In the genomic region with DNA sequence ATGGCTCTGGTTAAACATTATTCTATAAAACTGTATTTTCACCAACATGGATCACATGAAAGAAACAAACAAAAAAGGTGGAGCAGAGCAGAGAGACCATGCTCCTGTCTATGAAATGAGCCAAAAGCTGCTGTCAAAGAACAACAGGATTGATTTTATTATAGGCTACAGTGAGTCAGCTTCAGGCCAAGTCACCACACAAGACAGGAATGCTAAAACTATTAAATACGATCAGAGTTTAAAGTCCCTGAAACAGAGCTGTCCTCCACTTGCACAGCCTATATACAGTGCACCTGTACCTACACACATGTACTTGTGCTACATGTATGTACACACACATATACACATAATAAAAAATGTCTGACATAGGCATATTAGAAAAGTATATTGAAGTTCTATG, we compare ENCODE assay signal across 35 mouse cellular contexts.
"Had no signal": no experiment of that assay in that cellular context is flagged by ENCODE, and none has a peak within 500 bp of the region (broad histone marks: within the 10 kb centered on the region; RNA-seq: fewer than 3 reads in every experiment).

No protein-coding gene starts in this region.

- DNase-seq: heart, postnatal 10 days; heart, postnatal 14 days; heart, postnatal 36 days; heart, postnatal 4 days; kidney, adult 11 months; kidney, adult 18-20 months; kidney, adult 2 months; kidney, adult 8-10 months; kidney, adult 9 months; kidney, postnatal 10 days; kidney, postnatal 14 days; kidney, postnatal 25 days; kidney, postnatal 36 days; kidney, postnatal 4 days; layer of hippocampus, adult 9-11 months; layer of hippocampus, postnatal 36 days had no signal

- H3K9ac ChIP-seq: heart, embryonic 12.5 days; heart, embryonic 13.5 days; heart, embryonic 15.5 days; hindbrain, embryonic 12.5 days; hindbrain, embryonic 13.5 days; hindbrain, embryonic 14.5 days; hindbrain, embryonic 15.5 days; intestine, embryonic 15.5 days; kidney, embryonic 15.5 days had no signal

- H3K4me3 ChIP-seq: heart, embryonic 10.5 days; heart, embryonic 12.5 days; heart, embryonic 13.5 days; heart, embryonic 15.5 days; hindbrain, embryonic 10.5 days; hindbrain, embryonic 12.5 days; hindbrain, embryonic 13.5 days; hindbrain, embryonic 15.5 days; intestine, embryonic 15.5 days; kidney, embryonic 15.5 days; layer of hippocampus, adult 2 months had no signal

- H3K4me2 ChIP-seq: heart, embryonic 11.5 days; heart, embryonic 12.5 days; heart, embryonic 13.5 days; heart, embryonic 15.5 days; hindbrain, embryonic 12.5 days; hindbrain, embryonic 13.5 days; hindbrain, embryonic 14.5 days; hindbrain, embryonic 15.5 days; intestine, embryonic 15.5 days; kidney, embryonic 15.5 days had no signal

- H3K36me3 ChIP-seq: hindbrain, embryonic 12.5 days; intestine, embryonic 15.5 days had no signal

- H3K27ac ChIP-seq: heart, embryonic 10.5 days; heart, embryonic 13.5 days; heart, embryonic 15.5 days; hindbrain, embryonic 10.5 days; hindbrain, embryonic 12.5 days; hindbrain, embryonic 13.5 days; hindbrain, embryonic 14.5 days; hindbrain, embryonic 15.5 days; hindbrain, postnatal 0 days; intestine, embryonic 15.5 days; kidney, embryonic 15.5 days; kidney, postnatal 0 days; layer of hippocampus, adult 2 months had no signal

- H3K9me3 ChIP-seq: heart, embryonic 10.5 days; heart, embryonic 12.5 days; heart, embryonic 13.5 days; heart, embryonic 15.5 days; hindbrain, embryonic 10.5 days; hindbrain, embryonic 12.5 days; hindbrain, embryonic 13.5 days; hindbrain, embryonic 15.5 days; intestine, embryonic 15.5 days; kidney, embryonic 15.5 days had no signal

- H3K27me3 ChIP-seq: heart, embryonic 12.5 days; heart, embryonic 13.5 days; heart, embryonic 15.5 days; hindbrain, embryonic 12.5 days; hindbrain, embryonic 13.5 days; hindbrain, embryonic 15.5 days; intestine, embryonic 15.5 days; kidney, embryonic 15.5 days had no signal

- H3K4me1 ChIP-seq: heart, embryonic 10.5 days; heart, embryonic 12.5 days; heart, embryonic 13.5 days; heart, embryonic 15.5 days; hindbrain, embryonic 10.5 days; hindbrain, embryonic 12.5 days; hindbrain, embryonic 13.5 days; hindbrain, embryonic 15.5 days; intestine, embryonic 15.5 days; kidney, embryonic 15.5 days had no signal

- ATAC-seq: hindbrain, embryonic 16.5 days; hindbrain, postnatal 0 days; inflammation-experienced regulatory T-cells, adult 6 months; intestine, embryonic 15.5 days; intestine, embryonic 16.5 days; intestine, postnatal 0 days had no signal
